Mouse (Mus musculus): ENCODE measurements around the gene Slc35f4.

GRCm38 (mm10) chr14:49348897-49349250, 177.0 kb downstream of the Slc35f4 start:
- TF ChIP-seq CTCF (IDR thresholded peaks at IDR 0.05; ENCODE audit: extremely low read depth, insufficient read depth, low read length) (peak; percentile 25; the same call in 1 of the 2 replicates), POLR2A (IDR thresholded peaks at IDR 0.05; ENCODE audit: extremely low read depth, insufficient read depth, low read length) (no peak)

Measured in cortical plate, adult 2 months (tissue).